Mouse (Mus musculus) lung, postnatal 0 days (tissue): Measurements from ENCODE around the gene Prickle2.

Experiments used
- CTCF ChIP-seq: IDR thresholded peaks from 2 replicates; pipeline ENCODE4 v1.5.1; 2016; ENCODE audit warnings: antibody characterized with exemption, mild to moderate bottlenecking
- EP300 ChIP-seq: IDR thresholded peaks from 2 replicates; pipeline ENCODE4 v1.6.1; 2016; ENCODE audit warnings: antibody characterized with exemption, mild to moderate bottlenecking, control low read depth

- no peak for TF ChIP-seq CTCF
- no peak for TF ChIP-seq EP300
Observed at GRCm38 (mm10) chr6:92374826-92375225, 331.1 kb downstream of the Prickle2 start.
